Mouse (Mus musculus): ENCODE data around the gene Tinag. TPM values are rescaled to one million over a fixed set of nuclear protein-coding genes. Genes with fewer than 3 reads are reported as not detected.
A peak's percentile ranks its signal among the peaks of the same experiment; 100 is the strongest.
"Not testable (repeated sequence)": the region's sequence is repeated elsewhere in the genome, so short reads cannot be mapped to it uniquely, and the experiment has no call there.

The Tinag gene
- 22.5 and 22.6 TPM in 2 replicates for polyA plus RNA-seq (2015; fragmentation: Nextera tagmentation; extraction: Ambion mirVana)

- Histone ChIP-seq H3K4me2 (replicated peaks; ENCODE audit: low read depth, low read length) (peak within 1 kb of the TSS; percentile 28), H3K4me3 (ENCODE audit: low read length) (peak within 1 kb of the TSS; percentile 23), H3K27me3 (ENCODE audit: insufficient read depth, low read length) (no peaks in the 10 kb centered on the region), H3K9ac (replicated peaks; ENCODE audit: low read length) (peak within 1 kb of the TSS; percentile 54), H3K4me1 (ENCODE audit: insufficient read depth, low read length) (0 out of 2 replicates have a peak, but pooled peaks cover 3% of the 10 kb centered on the region), H3K36me3 (ENCODE audit: insufficient read depth, low read length) (no peaks in the 10 kb centered on the region), H3K9me3 (ENCODE audit: low read length) (0 out of 2 replicates have a peak, but pooled peaks cover 5% of the 10 kb centered on the region), H3K27ac (ENCODE audit: low read length) (peak within 1 kb of the TSS; percentile 92)
- no peak for ATAC-seq (ENCODE audit: low FRiP score, low TSS enrichment)
- WGBS, result 37% methylated on average over 2 of the region's 2 CpGs
Observed at GRCm38 (mm10) chr9:77045585-77045984, at the start of gene Tinag. Tinag (minus strand) TSS chr9:77045794.

- 69% methylated on average over 1 of the region's 1 CpGs for WGBS
- not testable (repeated sequence) for H3K36me3 ChIP-seq (ENCODE audit: insufficient read depth, low read length); H3K27ac ChIP-seq (ENCODE audit: low read length); H3K4me1 ChIP-seq (ENCODE audit: insufficient read depth, low read length); H3K4me3 ChIP-seq (ENCODE audit: low read length); H3K9me3 ChIP-seq (ENCODE audit: low read length); H3K4me2 ChIP-seq (replicated peaks; ENCODE audit: low read depth, low read length); ATAC-seq (ENCODE audit: low FRiP score, low TSS enrichment); H3K27me3 ChIP-seq (ENCODE audit: insufficient read depth, low read length); H3K9ac ChIP-seq (replicated peaks; ENCODE audit: low read length)
Observed at GRCm38 (mm10) chr9:77083221-77083620, 37.6 kb upstream of the Tinag start.

DNA sequence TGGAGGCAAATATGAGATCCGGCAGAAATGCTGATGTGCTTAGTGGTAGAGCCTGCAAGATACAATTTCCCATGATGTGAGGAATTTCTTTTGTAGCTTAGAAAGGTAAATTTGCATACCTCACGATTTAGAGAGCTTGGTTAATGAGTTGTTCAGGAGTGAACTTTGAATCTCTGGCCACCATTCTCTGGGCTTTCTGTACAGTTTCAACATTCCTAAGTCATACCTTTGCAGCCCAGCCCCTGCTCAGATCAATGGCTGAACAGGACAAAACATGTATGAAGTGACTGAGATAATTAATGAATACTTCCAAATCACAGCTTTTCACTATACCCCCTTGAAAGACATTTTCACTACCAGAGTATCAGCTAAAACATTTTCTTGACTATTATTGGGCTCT, 26.1 kb upstream of the Tinag start:
- 72% methylated on average over 2 of the region's 2 CpGs for WGBS
- no peak for ATAC-seq (ENCODE audit: low FRiP score, low TSS enrichment)

GRCm38 (mm10) chr9:77056611-77057010, 11.0 kb upstream of the Tinag start:
- no peak overlapping the region for H3K9ac ChIP-seq (replicated peaks; ENCODE audit: low read length)
- H3K4me1 ChIP-seq (ENCODE audit: insufficient read depth, low read length), result no peaks in the 10 kb centered on the region
- H3K27ac ChIP-seq (ENCODE audit: low read length), result no peak overlapping the region
- H3K4me2 ChIP-seq (replicated peaks; ENCODE audit: low read depth, low read length), result no peak overlapping the region
- H3K27me3 ChIP-seq (ENCODE audit: insufficient read depth, low read length), result no peaks in the 10 kb centered on the region
- no peak overlapping the region for H3K4me3 ChIP-seq (ENCODE audit: low read length)
- no peak for ATAC-seq (ENCODE audit: low FRiP score, low TSS enrichment)
- H3K36me3 ChIP-seq (ENCODE audit: insufficient read depth, low read length), result no peaks in the 10 kb centered on the region
- no peaks in the 10 kb centered on the region for H3K9me3 ChIP-seq (ENCODE audit: low read length)
- WGBS, result 81% methylated on average over 4 of the region's 4 CpGs

More for the DNA sequence above, 26.1 kb upstream of the Tinag start:
- Histone ChIP-seq H3K27me3 (ENCODE audit: insufficient read depth, low read length) (no peaks in the 10 kb centered on the region), H3K36me3 (ENCODE audit: insufficient read depth, low read length) (no peaks in the 10 kb centered on the region), H3K27ac (ENCODE audit: low read length) (no peak overlapping the region), H3K4me3 (ENCODE audit: low read length) (no peak overlapping the region), H3K4me2 (replicated peaks; ENCODE audit: low read depth, low read length) (no peak overlapping the region), H3K4me1 (ENCODE audit: insufficient read depth, low read length) (no peaks in the 10 kb centered on the region), H3K9me3 (ENCODE audit: low read length) (no peaks in the 10 kb centered on the region), H3K9ac (replicated peaks; ENCODE audit: low read length) (no peak overlapping the region)

GRCm38 (mm10) chr9:77054426-77055193, 9.0 kb upstream of the Tinag start:
- ATAC-seq (ENCODE audit: low FRiP score, low TSS enrichment), result no peak
- no peaks in the 10 kb centered on the region for H3K27me3 ChIP-seq (ENCODE audit: insufficient read depth, low read length)
- 76% methylated on average over 9 of the region's 9 CpGs for WGBS

DNA sequence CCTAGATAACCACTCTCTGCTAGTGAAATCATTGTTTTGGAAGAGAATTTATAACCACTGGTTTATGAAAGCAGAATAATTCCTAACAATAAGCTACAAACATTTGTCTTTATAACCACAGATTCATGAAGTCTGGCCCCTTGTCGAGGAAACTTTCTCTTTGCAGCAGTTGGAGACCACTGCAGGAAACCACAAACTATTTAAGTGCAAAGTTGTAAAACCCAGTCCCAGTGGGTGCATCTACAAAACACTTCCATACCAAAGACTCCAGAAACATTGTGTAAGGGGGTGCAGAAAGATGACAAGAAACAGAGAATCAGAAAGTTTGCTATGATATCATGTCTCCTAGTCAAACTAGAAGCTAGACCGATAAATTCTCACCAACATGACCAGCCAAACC, 5.8 kb upstream of the Tinag start:
- H3K27ac ChIP-seq (ENCODE audit: low read length), result no peak overlapping the region
- no peaks in the 10 kb centered on the region for H3K9me3 ChIP-seq (ENCODE audit: low read length)
- no peak for ATAC-seq (ENCODE audit: low FRiP score, low TSS enrichment)
- H3K9ac ChIP-seq (replicated peaks; ENCODE audit: low read length), result no peak overlapping the region
- 92% methylated on average over 2 of the region's 2 CpGs for WGBS
- H3K4me2 ChIP-seq (replicated peaks; ENCODE audit: low read depth, low read length), result no peak overlapping the region
- H3K4me1 ChIP-seq (ENCODE audit: insufficient read depth, low read length), result 0 out of 2 replicates have a peak, but pooled peaks cover 3% of the 10 kb centered on the region
- no peaks in the 10 kb centered on the region for H3K27me3 ChIP-seq (ENCODE audit: insufficient read depth, low read length)
- no peaks in the 10 kb centered on the region for H3K36me3 ChIP-seq (ENCODE audit: insufficient read depth, low read length)
- H3K4me3 ChIP-seq (ENCODE audit: low read length), result no peak overlapping the region

More at GRCm38 (mm10) chr9:77054426-77055193, 9.0 kb upstream of the Tinag start:
- no peaks in the 10 kb centered on the region for H3K9me3 ChIP-seq (ENCODE audit: low read length)
- no peaks in the 10 kb centered on the region for H3K4me1 ChIP-seq (ENCODE audit: insufficient read depth, low read length)
- no peak overlapping the region for H3K27ac ChIP-seq (ENCODE audit: low read length)
- H3K36me3 ChIP-seq (ENCODE audit: insufficient read depth, low read length), result no peaks in the 10 kb centered on the region
- no peak overlapping the region for H3K4me3 ChIP-seq (ENCODE audit: low read length)
- H3K4me2 ChIP-seq (replicated peaks; ENCODE audit: low read depth, low read length), result no peak overlapping the region
- no peak overlapping the region for H3K9ac ChIP-seq (replicated peaks; ENCODE audit: low read length)

DNA sequence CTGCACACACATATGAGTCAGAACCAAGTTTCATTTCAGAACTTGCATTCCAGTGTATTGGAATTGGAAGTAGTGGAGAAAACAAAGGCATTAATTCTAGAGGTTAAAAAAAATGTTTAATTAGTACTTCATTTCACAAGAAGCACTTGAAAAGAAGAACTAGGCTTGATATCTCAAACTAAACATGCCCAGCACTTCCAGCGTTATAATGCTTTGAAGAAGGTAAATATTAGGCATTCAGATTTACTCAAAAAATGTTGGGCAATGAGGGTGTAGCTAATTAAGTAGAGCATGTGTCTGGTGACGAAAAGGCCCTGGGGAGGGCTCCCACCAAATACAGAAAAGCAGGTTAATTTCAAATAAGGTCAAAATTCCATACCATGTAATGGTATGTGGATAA, 4.1 kb upstream of the Tinag start:
- Histone ChIP-seq H3K4me1 (ENCODE audit: insufficient read depth, low read length) (0 out of 2 replicates have a peak, but pooled peaks cover 3% of the 10 kb centered on the region), H3K27ac (ENCODE audit: low read length) (no peak overlapping the region), H3K4me2 (replicated peaks; ENCODE audit: low read depth, low read length) (no peak overlapping the region), H3K9ac (replicated peaks; ENCODE audit: low read length) (no peak overlapping the region), H3K36me3 (ENCODE audit: insufficient read depth, low read length) (no peaks in the 10 kb centered on the region), H3K4me3 (ENCODE audit: low read length) (no peak overlapping the region), H3K9me3 (ENCODE audit: low read length) (no peaks in the 10 kb centered on the region), H3K27me3 (ENCODE audit: insufficient read depth, low read length) (no peaks in the 10 kb centered on the region)
- ATAC-seq (ENCODE audit: low FRiP score, low TSS enrichment), result no peak
- WGBS, result 84% methylated on average over 2 of the region's 2 CpGs

DNA sequence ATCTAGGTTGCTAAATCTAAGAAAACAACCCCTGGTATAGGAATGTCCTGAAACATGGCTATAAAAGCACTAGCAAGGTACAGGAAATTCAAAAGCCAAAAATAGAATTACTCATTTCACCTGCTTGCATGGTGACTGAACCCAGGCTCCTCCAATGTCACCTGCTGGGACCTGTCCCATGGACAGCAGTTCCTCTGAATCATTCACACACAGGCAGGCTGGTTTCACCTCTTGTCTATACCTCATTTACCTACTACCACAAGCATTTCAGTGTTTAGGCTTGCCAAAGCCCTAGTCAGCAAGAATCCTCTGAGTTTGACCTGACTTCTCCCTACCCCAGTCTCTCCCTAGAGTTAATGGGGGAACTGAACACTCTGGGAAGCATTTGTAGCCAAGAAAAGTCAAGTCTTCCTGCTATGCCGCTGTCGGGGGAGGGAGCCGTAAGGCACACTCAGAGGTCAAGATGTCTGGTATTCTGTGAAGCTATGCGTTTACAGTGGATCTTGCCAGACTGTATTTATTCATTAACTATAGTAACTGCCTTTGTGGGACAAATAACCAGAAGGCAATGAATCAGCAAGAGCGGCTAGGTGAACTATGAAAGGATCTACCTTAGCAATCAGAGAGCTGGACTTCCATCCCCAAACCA, 597 bp upstream of the Tinag start:
- 47% methylated on average over 5 of the region's 5 CpGs for WGBS
- peak overlapping the region; percentile 5; the same call in 1 of the 2 replicates for H3K4me2 ChIP-seq (replicated peaks; ENCODE audit: low read depth, low read length)
- H3K27me3 ChIP-seq (ENCODE audit: insufficient read depth, low read length), result no peaks in the 10 kb centered on the region
- H3K27ac ChIP-seq (ENCODE audit: low read length), result peak overlapping the region; percentile 80
- no peak overlapping the region for H3K4me3 ChIP-seq (ENCODE audit: low read length)
- H3K4me1 ChIP-seq (ENCODE audit: insufficient read depth, low read length), result 0 out of 2 replicates have a peak, but pooled peaks cover 3% of the 10 kb centered on the region
- no peaks in the 10 kb centered on the region for H3K36me3 ChIP-seq (ENCODE audit: insufficient read depth, low read length)
- H3K9ac ChIP-seq (replicated peaks; ENCODE audit: low read length), result no peak overlapping the region
- peak; percentile 94 for ATAC-seq (ENCODE audit: low FRiP score, low TSS enrichment)
- H3K9me3 ChIP-seq (ENCODE audit: low read length), result 0 out of 2 replicates have a peak, but pooled peaks cover 5% of the 10 kb centered on the region

GRCm38 (mm10) chr9:77035361-77035760, 10.2 kb downstream of the Tinag start:
- Histone ChIP-seq H3K36me3 (ENCODE audit: insufficient read depth, low read length) (no peaks in the 10 kb centered on the region), H3K9ac (replicated peaks; ENCODE audit: low read length) (no peak overlapping the region), H3K4me2 (replicated peaks; ENCODE audit: low read depth, low read length) (no peak overlapping the region), H3K27ac (ENCODE audit: low read length) (no peak overlapping the region), H3K4me1 (ENCODE audit: insufficient read depth, low read length) (no peaks in the 10 kb centered on the region), H3K4me3 (ENCODE audit: low read length) (no peak overlapping the region), H3K27me3 (ENCODE audit: insufficient read depth, low read length) (no peaks in the 10 kb centered on the region), H3K9me3 (ENCODE audit: low read length) (no peaks in the 10 kb centered on the region)
- WGBS, result 68% methylated on average over 2 of the region's 2 CpGs
- ATAC-seq (ENCODE audit: low FRiP score, low TSS enrichment), result no peak

All from kidney, embryonic 16.5 days (tissue).